Mouse (Mus musculus): ENCODE data around the gene Ltbp3. TPM values are rescaled to one million over a fixed set of nuclear protein-coding genes. Genes with fewer than 3 reads are reported as not detected.

Gene Ltbp3
- polyA plus RNA-seq, 1 experiment from 2014 or later: 9.5 TPM

DNA sequence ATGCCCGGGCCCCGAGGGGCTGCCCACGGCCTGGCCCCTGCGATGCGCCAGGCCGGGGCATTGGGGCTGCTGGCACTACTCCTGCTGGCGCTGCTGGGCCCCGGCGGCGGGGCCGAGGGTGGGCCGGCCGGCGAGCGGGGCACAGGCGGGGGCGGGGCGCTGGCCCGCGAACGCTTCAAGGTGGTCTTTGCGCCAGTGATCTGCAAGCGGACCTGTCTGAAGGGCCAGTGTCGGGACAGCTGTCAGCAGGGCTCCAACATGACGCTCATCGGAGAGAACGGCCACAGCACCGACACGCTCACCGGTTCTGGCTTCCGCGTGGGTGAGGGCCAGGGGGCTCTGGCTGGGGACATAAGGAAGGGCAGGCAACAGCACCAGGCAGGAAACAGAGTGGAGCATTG, 1.5 kb downstream of the Ltbp3 start:
- peak overlapping the region; percentile 94 for H3K4me2 ChIP-seq (replicated peaks)
- H3K4me3 ChIP-seq (replicated peaks): peak overlapping the region; percentile 57
- H3K4me1 ChIP-seq (replicated peaks): peaks cover 47% of the 10 kb centered on the region
- peak overlapping the region; percentile 90 for H3K9ac ChIP-seq (replicated peaks)
- 2% methylated on average over 32 of the region's 32 CpGs for WGBS
- peaks cover 83% of the 10 kb centered on the region for H3K27me3 ChIP-seq
- ATAC-seq: peak; percentile 68
- H3K27ac ChIP-seq: peak overlapping the region; percentile 69
- no peaks in the 10 kb centered on the region for H3K9me3 ChIP-seq
- H3K36me3 ChIP-seq: no peaks in the 10 kb centered on the region

DNA sequence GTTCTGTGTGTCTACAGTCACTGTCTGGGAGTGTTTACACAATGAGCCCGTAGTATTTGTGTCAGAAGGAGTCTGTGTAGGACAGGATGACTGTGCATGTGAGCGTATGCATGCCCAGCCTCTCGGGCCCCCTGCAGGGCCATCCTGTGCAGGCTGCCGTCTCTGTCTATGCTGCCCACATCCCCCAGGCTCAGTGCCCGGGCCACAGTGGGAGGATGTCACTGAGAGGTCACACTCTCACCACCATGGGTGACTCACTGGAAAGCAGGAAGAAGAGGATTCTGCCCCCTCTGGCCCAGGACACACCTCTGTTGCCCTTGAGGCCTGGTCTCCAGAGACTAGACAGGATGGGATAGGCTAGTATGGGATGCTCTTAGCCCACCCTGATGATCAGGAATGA, 2.9 kb downstream of the Ltbp3 start:
- Histone ChIP-seq H3K4me2 (replicated peaks) (no peak overlapping the region), H3K36me3 (no peaks in the 10 kb centered on the region), H3K27me3 (peaks cover 85% of the 10 kb centered on the region), H3K4me3 (replicated peaks) (no peak overlapping the region), H3K4me1 (replicated peaks) (peaks cover 47% of the 10 kb centered on the region), H3K27ac (no peak overlapping the region), H3K9ac (replicated peaks) (peak overlapping the region; percentile 45), H3K9me3 (no peaks in the 10 kb centered on the region)
- WGBS: 66% methylated on average over 5 of the region's 5 CpGs
- no peak for ATAC-seq

DNA sequence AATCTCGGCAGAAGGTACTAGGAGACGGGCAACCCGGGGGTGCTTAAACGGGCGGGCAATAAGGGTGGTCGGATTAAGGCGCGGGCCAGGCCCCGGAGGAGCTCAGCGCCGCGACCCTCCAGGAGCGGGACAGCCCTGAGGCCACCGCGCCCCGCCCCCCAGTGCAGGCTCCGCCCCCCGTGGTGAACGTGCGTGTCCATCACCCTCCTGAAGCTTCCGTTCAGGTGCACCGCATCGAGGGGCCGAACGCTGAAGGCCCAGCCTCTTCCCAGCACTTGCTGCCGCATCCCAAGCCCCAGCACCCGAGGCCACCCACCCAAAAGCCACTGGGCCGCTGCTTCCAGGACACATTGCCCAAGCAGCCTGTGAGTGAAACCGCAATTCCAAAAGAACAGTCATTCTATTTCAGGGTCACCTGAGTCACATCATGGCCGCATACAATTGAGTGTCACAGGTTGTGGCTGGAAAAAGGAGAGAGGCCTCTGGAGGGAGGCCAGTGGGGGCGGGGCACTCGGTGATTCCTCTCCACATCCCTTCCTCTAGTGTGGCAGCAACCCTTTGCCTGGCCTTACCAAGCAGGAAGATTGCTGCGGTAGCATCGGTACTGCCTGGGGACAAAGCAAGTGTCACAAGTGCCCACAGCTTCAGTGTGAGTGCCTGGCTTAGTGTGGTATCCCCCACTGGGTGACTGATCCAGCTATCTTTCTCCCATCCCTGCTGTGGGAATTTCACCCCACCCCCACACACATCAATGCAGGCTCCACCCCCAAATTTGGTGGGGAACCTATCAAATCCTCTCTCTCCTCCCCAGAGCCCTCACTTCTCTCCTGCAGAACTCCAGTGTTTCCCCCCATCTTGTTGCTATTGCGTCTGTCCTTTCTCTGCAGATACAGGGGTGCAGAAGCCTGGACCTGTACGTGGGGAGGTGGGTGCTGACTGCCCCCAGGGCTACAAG, 5.3 kb downstream of the Ltbp3 start:
- WGBS: 2% methylated on average over 35 of the region's 36 CpGs
- H3K4me3 ChIP-seq (replicated peaks): peak overlapping the region; percentile 27
- ATAC-seq: peak; percentile 29
- peak overlapping the region; percentile 54 for H3K4me2 ChIP-seq (replicated peaks)
- peaks cover 46% of the 10 kb centered on the region for H3K4me1 ChIP-seq (replicated peaks)
- H3K9me3 ChIP-seq: no peaks in the 10 kb centered on the region
- H3K36me3 ChIP-seq: no peaks in the 10 kb centered on the region
- H3K27me3 ChIP-seq: peaks cover 88% of the 10 kb centered on the region
- peak overlapping the region; percentile 54 for H3K9ac ChIP-seq (replicated peaks)
- no peak overlapping the region for H3K27ac ChIP-seq

DNA sequence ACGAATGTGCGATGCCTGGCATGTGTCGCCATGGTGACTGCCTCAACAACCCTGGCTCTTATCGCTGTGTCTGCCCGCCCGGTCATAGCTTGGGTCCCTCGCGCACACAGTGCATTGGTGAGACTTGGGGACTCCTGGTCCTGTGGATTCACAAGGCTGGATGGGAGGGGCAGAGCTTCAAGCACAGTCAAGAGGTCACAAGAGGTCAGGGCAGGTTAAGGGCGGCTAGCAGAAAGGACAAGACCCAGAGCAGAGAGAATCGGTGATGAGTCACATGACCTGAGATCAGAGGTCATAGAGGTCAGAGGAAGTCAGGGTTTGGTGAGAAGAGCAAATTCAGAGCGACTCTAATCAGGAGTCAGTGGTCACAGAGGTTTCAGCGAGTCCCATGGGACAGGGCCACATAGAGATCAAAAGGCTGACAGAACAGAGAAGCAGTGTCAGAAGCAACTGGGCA, 6.2 kb downstream of the Ltbp3 start:
- Histone ChIP-seq H3K4me3 (replicated peaks) (no peak overlapping the region), H3K27me3 (peaks cover 90% of the 10 kb centered on the region), H3K9ac (replicated peaks) (no peak overlapping the region), H3K27ac (no peak overlapping the region), H3K4me1 (replicated peaks) (peaks cover 46% of the 10 kb centered on the region), H3K36me3 (no peaks in the 10 kb centered on the region), H3K9me3 (no peaks in the 10 kb centered on the region), H3K4me2 (replicated peaks) (no peak overlapping the region)
- 22% methylated on average over 12 of the region's 12 CpGs for WGBS
- ATAC-seq: no peak

DNA sequence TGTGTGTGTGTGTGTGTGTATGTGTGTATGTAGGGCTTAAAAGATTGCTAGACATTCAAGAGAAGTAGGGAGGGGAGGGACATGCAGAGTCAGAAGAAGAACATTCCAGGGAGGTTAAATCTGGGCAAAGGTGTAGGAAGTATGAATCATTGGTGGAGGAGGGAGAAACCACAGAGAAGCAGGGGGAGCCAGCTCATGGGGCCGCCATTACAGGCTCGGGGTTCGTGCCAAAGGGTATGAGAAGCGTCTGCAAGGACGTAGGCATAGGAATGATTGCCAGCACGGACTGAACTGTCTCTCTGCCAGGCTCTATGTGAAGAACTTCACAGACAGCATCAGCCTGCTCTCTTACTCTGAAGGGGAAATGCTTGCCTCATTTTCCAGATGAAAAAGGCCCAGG, 8.8 kb downstream of the Ltbp3 start:
- H3K27me3 ChIP-seq: peaks cover 88% of the 10 kb centered on the region

DNA sequence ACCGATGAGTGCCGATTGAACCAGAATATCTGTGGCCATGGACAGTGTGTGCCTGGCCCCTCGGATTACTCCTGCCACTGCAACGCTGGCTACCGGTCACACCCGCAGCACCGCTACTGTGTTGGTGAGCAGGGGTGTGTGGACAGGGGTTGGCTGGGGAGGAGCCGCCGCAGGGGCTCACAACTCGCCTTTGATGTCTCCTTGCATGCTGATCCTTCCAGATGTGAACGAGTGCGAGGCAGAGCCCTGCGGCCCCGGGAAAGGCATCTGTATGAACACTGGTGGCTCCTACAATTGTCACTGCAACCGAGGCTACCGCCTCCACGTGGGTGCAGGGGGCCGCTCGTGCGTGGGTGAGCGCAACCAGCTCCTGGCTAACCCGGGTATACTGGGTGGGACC, 10.2 kb downstream of the Ltbp3 start:
- 6% methylated on average over 22 of the region's 22 CpGs for WGBS
- Histone ChIP-seq H3K9me3 (no peaks in the 10 kb centered on the region), H3K27ac (no peak overlapping the region), H3K4me3 (replicated peaks) (no peak overlapping the region), H3K4me2 (replicated peaks) (0 out of 2 replicates have a peak overlapping the region, but pooled peaks have one; percentile 3), H3K9ac (replicated peaks) (0 out of 2 replicates have a peak overlapping the region, but pooled peaks have one; percentile 14), H3K4me1 (replicated peaks) (peaks cover 24% of the 10 kb centered on the region), H3K36me3 (no peaks in the 10 kb centered on the region), H3K27me3 (peaks cover 88% of the 10 kb centered on the region)
- no peak for ATAC-seq

More for the DNA sequence above, 8.8 kb downstream of the Ltbp3 start:
- H3K9ac ChIP-seq (replicated peaks): no peak overlapping the region
- H3K4me3 ChIP-seq (replicated peaks): no peak overlapping the region
- H3K9me3 ChIP-seq: no peaks in the 10 kb centered on the region
- no peak overlapping the region for H3K4me2 ChIP-seq (replicated peaks)
- no peaks in the 10 kb centered on the region for H3K36me3 ChIP-seq
- 89% methylated on average over 6 of the region's 6 CpGs for WGBS
- ATAC-seq: no peak
- no peak overlapping the region for H3K27ac ChIP-seq
- peaks cover 32% of the 10 kb centered on the region for H3K4me1 ChIP-seq (replicated peaks)

DNA sequence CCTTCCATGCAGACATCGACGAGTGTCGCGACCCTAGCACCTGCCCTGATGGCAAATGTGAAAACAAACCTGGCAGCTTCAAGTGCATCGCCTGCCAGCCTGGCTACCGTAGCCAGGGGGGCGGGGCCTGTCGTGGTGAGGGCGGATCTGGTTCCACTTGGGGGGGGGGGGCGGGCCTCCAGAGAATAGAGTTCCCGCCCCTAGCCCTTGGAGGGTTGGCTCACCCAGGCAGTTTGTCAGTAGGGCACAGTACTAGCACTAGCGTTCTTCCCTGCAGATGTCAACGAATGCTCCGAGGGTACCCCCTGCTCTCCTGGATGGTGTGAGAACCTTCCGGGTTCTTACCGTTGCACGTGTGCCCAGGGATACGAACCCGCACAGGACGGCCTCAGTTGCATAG, 11.0 kb downstream of the Ltbp3 start:
- no peaks in the 10 kb centered on the region for H3K9me3 ChIP-seq
- H3K27ac ChIP-seq: no peak overlapping the region
- H3K9ac ChIP-seq (replicated peaks): no peak overlapping the region
- 6% methylated on average over 20 of the region's 20 CpGs for WGBS
- peaks cover 88% of the 10 kb centered on the region for H3K27me3 ChIP-seq
- no peaks in the 10 kb centered on the region for H3K36me3 ChIP-seq
- H3K4me1 ChIP-seq (replicated peaks): peaks cover 21% of the 10 kb centered on the region
- no peak overlapping the region for H3K4me3 ChIP-seq (replicated peaks)
- no peak overlapping the region for H3K4me2 ChIP-seq (replicated peaks)
- no peak for ATAC-seq

DNA sequence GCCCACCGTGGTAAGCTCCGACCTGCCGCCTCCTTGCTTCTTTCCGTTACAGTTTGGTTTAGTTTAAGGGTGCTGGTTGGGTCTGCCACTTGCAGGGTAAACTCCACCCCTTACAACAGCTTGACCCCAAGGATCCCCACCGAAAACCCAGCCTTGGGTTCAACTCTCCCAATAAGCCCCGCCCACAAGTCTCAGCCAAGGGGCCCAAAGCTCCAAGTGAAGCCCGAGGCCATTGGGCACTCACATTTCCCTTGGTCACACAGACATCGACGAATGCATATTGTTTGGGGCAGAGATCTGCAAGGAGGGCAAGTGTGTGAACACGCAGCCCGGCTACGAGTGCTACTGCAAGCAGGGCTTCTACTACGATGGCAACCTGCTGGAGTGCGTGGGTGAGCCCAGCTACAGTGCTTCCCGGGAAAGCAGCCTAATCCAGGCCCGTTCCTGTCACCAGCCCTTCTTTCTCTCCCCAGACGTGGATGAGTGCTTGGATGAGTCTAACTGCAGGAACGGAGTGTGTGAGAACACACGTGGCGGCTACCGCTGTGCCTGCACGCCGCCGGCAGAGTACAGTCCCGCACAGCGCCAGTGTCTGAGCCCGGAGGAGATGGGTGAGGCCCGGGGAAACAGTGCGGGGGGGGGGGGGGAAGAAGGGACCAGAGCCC, 15.7 kb downstream of the Ltbp3 start:
- no peaks in the 10 kb centered on the region for H3K9me3 ChIP-seq
- H3K27ac ChIP-seq: no peak overlapping the region
- ATAC-seq: peak; percentile 63
- 6% methylated on average over 28 of the region's 29 CpGs for WGBS
- peak overlapping the region; percentile 16; the same call in 1 of the 2 replicates for H3K4me3 ChIP-seq (replicated peaks)
- H3K9ac ChIP-seq (replicated peaks): peak overlapping the region; percentile 49; the same call in 1 of the 2 replicates
- peaks cover 77% of the 10 kb centered on the region for H3K27me3 ChIP-seq
- peaks cover 19% of the 10 kb centered on the region for H3K4me1 ChIP-seq (replicated peaks)
- peak overlapping the region; percentile 45 for H3K4me2 ChIP-seq (replicated peaks)
- peaks cover 46% of the 10 kb centered on the region for H3K36me3 ChIP-seq

DNA sequence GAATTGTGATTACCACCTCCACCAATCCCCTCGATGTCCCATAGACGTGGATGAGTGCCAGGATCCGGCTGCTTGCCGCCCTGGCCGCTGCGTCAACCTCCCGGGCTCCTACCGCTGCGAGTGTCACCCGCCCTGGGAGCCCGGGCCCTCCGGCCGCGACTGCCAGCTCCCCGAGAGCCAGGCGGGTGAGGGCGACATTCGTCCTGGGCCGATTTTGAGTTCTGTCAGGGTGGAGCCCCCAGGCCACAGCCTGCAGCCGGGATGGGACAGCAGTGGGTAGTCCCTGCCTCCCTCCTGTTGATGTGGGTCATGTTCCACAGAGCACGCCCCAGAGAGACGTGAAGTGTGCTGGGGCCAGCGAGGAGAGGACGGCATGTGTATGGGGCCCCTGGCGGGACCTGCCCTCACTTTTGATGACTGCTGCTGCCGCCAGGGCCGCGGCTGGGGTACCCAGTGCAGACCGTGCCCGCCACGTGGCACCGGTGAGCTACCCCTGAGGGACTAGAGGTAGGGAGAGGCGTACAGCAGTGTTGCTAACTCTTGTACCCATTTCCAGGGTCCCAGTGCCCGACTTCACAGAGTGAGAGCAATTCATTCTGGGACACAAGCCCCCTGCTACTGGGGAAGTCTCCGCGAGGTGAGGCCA, 16.4 kb downstream of the Ltbp3 start:
- Histone ChIP-seq H3K4me1 (replicated peaks) (peaks cover 14% of the 10 kb centered on the region), H3K36me3 (peaks cover 52% of the 10 kb centered on the region), H3K9me3 (no peaks in the 10 kb centered on the region), H3K4me2 (replicated peaks) (peak overlapping the region; percentile 45), H3K27me3 (peaks cover 70% of the 10 kb centered on the region), H3K9ac (replicated peaks) (peak overlapping the region; percentile 49), H3K4me3 (replicated peaks) (peak overlapping the region; percentile 16), H3K27ac (no peak overlapping the region)
- 15% methylated on average over 36 of the region's 36 CpGs for WGBS
- ATAC-seq: peak; percentile 55

DNA sequence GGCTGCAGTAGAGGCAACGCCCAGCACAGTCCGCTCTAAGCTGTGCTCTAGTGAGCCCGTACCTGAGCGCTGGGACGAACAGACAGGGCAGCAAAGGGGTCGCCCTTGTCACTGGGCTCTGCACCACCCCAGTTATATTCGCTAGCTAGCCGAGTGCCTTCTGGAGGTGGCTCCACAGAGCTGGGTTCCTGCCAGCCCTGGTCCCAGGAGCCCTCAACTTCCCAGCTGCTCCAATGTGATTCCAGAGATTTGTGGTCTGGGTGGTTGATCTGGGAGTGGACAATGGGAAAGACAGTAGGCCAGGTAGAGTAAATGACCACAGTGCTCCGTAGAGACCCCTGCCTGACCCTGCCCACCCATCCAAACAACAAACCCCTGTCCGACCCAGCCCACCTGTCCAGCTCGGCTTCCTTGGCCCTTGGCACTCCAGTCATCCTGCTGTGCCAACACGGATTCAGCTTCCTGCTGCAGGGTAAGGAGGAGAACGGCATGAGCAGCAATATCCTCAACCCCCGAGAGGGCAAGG, 18.2 kb downstream of the Ltbp3 start:
- Histone ChIP-seq H3K36me3 (peaks cover 65% of the 10 kb centered on the region), H3K27me3 (peaks cover 52% of the 10 kb centered on the region)
- WGBS: 90% methylated on average over 14 of the region's 14 CpGs

DNA sequence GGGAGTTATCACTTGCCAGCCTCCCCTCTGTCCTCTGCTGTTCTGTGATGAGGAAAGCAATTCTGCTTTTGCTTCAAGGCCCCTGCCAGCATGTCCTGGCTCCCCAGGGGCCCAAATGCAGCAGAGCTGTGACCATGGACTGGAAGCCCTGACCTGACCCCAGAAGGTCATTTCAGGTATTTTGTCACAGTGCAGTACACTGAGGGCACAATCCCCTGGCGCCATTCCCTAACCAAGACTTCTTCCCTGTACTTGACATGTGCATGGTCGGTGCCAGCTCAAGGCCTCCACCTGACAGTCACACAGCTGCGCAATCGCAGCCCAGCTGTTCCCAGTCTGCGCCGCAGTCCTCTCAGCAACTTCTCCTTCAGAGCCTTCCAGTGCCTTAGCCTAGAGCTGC, 22.5 kb downstream of the Ltbp3 start:
- no peak overlapping the region for H3K4me3 ChIP-seq (replicated peaks)
- 99% methylated on average over 6 of the region's 6 CpGs for WGBS
- no peak for ATAC-seq
- H3K27me3 ChIP-seq: peaks cover 13% of the 10 kb centered on the region
- no peak overlapping the region for H3K27ac ChIP-seq
- no peaks in the 10 kb centered on the region for H3K9me3 ChIP-seq
- no peak overlapping the region for H3K4me2 ChIP-seq (replicated peaks)
- H3K36me3 ChIP-seq: peaks cover 95% of the 10 kb centered on the region
- no peak overlapping the region for H3K9ac ChIP-seq (replicated peaks)
- 0 out of 2 replicates have a peak, but pooled peaks cover under 1% of the 10 kb centered on the region for H3K4me1 ChIP-seq (replicated peaks)

More for the DNA sequence above, 18.2 kb downstream of the Ltbp3 start:
- peaks cover 14% of the 10 kb centered on the region for H3K4me1 ChIP-seq (replicated peaks)
- no peak overlapping the region for H3K27ac ChIP-seq
- H3K4me2 ChIP-seq (replicated peaks): no peak overlapping the region
- H3K9me3 ChIP-seq: no peaks in the 10 kb centered on the region
- no peak overlapping the region for H3K4me3 ChIP-seq (replicated peaks)
- H3K9ac ChIP-seq (replicated peaks): no peak overlapping the region
- ATAC-seq: no peak
